Mouse (Mus musculus): ENCODE results near the gene Slc27a3.

DNA sequence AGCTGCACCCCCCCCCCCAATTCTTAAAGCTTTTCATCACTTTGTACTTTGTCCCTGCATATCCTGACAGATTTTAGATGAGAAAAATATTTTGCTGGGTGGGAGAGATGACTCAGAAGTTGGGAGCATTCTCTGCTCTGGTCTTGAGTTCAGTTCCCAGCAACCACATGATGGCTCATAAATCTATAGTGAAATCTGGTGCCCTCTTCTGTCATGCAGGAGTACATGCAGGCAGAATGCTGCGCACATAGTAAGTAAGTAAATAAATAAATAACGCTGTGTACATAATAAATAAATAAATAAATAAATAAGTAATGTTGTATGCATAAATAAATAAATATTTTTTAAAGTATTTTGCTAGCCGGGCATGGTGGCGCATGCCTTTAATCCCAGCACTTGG, 41.9 kb downstream of the Slc27a3 start:
- TF ChIP-seq POLR2A (IDR thresholded peaks at IDR 0.05; ENCODE audit: borderline replicate concordance, low read depth, low read length) (no peak), CTCF (IDR thresholded peaks at IDR 0.05; ENCODE audit: low read depth, low read length) (no peak)
